Mouse (Mus musculus) left cerebral cortex, adult 11 months (tissue): ENCODE measurements at regions not wholly inside any gene's neighbourhood (a gene's known extent, or its start where the extent isn't known, plus 50 kb on each side); places are given as distances from the start of the nearest gene placed in this dataset.
A peak's percentile ranks its signal among the peaks of the same experiment; 100 is the strongest.
"Not testable (repeated sequence)": the region's sequence is repeated elsewhere in the genome, so short reads cannot be mapped to it uniquely, and the experiment has no call there.

Source experiments
- DNase-seq: peaks from one replicate; pipeline ENCODE4 v3.0.0; 2022; ENCODE audit warnings: low spot score

- DNase-seq: no peak
Observed at GRCm38 (mm10) chr2:109402556-109402955, 122.0 kb upstream of the Mettl15 start.

DNA sequence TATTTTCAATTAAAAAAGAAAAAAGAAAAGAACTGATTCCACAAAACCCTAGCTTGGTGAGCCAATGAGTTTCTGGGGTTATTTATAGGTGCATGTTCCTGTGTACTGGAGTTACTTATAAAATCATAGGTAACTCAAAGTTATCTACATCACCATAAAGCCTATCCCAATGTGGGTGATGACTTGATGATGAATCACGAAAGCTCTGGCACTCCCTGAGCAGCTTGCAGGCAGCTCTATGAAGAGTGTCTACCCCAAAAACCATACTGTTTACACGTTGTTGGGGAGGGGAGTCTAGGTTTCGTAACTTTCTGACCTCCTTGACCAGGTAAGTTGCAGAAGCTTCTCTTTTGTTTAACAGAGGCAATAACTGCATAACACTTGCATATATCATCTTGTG is 123.7 kb upstream of the Mettl15 start:
- DNase-seq: no peak

- DNase-seq: no peak
Observed at GRCm38 (mm10) chr2:109406591-109407079, 126.1 kb upstream of the Mettl15 start.

DNA sequence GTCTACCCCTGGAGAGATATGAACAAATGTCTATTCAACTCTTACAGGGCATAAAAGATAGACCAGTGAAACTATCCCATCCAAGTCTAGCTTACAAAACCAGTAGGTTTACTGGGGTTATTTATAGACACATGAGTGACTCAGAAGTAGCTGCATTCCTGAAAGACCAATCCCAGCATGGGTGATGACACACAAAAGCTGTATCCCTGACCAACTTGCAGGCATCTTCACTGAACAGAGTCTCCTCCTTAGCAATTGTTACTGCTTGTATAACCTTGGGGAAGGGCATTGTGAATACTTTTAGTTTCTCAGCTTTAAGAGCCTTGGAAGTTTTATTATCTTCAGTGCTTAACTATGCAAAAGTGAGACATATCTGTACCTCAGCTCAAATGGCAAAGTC is 139.6 kb upstream of the Mettl15 start:
- DNase-seq: no peak

GRCm38 (mm10) chr2:109431183-109431582 is 150.6 kb upstream of the Mettl15 start:
- DNase-seq: no peak

GRCm38 (mm10) chr2:109442551-109443120 is 162.1 kb upstream of the Mettl15 start:
- DNase-seq: no peak

DNA sequence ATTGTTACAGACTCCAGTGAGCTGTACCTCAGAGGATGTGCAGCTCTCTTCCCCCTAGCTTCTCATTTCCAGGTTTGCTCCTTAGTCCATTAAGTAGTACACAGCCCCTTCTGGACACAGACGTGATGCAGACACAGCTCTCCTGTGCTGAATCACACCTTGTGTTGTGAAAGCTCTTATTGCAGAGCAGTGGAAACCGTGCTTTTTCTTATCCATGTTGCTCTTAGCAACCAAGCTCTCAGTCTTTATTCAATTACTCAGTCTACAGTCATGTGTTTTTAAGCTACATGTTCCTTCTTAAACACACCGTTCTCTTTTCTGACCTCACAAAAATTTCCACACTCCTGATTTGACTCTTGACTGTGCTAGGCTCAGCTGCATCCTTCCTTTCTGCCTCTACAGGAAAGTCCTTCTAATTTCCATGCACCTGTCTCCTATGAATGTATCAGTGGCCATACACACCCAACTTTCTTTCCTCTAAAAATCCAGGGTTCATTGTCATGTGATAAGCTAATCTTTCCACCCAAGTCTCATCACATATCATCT is 163.0 kb upstream of the Mettl15 start:
- no peak for DNase-seq

DNA sequence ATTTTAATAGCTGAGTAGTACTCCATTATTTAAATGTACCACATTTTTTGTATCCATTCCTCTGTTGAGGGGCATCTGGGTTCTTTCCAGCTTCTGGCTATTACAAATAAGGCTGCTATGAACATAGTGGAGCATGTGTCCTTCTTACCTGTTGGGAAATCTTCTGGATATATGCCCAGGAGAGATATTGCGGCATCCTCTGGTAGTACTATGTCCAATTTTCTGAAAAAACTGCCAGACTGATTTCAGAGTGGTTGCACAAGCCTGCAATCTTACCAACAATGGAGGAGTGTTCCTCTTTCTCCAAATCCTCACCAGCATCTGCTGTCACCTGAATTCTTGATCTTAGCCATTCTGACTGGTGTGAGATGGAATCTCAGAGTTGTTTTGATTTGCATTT is 181.7 kb upstream of the Mettl15 start:
- DNase-seq: not testable (repeated sequence)

GRCm38 (mm10) chr2:109484306-109484705 is 190.2 kb upstream of the Bdnf start:
- DNase-seq: no peak

DNA sequence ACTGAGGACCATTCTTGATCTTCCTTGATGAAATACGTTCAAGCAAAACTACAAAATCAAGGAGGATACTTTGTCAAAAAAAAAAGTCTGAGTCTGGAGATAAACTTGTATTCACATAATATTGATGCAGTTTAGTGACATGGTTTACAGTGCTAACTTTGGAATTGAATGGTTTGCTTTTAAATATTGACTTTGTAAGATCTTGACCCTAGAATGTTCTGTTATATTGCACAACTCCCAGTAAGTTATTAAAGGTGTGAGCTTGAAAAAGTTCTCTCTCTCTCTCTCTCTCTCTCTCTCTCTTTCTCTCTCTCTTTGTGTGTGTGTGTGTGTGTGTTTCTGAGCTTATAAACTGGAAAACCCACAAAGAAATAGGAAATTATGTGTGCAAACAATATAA is 186.9 kb upstream of the Bdnf start:
- DNase-seq: no peak

DNA sequence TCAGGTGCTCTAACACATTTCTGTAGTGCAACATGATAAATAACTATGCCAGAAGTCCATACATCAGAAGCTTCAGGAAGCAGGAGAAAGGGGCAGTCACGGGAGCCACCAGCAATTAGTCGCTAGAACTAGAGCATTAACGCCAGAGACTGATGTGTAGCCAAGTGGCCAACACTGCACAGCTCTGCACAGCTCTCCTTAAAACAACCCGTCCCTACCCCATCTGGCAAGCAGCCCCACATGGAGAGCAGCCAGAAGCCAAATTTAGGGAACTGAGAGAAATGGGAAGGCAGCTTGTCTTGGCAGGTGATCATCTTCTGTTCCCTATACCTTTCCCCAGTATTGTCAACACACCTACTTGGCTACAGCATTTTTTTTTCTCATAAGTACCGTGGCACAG is 172.3 kb upstream of the Bdnf start:
- DNase-seq: no peak

- DNase-seq: no peak
Observed at GRCm38 (mm10) chr2:109504906-109505305, 169.6 kb upstream of the Bdnf start.

DNA sequence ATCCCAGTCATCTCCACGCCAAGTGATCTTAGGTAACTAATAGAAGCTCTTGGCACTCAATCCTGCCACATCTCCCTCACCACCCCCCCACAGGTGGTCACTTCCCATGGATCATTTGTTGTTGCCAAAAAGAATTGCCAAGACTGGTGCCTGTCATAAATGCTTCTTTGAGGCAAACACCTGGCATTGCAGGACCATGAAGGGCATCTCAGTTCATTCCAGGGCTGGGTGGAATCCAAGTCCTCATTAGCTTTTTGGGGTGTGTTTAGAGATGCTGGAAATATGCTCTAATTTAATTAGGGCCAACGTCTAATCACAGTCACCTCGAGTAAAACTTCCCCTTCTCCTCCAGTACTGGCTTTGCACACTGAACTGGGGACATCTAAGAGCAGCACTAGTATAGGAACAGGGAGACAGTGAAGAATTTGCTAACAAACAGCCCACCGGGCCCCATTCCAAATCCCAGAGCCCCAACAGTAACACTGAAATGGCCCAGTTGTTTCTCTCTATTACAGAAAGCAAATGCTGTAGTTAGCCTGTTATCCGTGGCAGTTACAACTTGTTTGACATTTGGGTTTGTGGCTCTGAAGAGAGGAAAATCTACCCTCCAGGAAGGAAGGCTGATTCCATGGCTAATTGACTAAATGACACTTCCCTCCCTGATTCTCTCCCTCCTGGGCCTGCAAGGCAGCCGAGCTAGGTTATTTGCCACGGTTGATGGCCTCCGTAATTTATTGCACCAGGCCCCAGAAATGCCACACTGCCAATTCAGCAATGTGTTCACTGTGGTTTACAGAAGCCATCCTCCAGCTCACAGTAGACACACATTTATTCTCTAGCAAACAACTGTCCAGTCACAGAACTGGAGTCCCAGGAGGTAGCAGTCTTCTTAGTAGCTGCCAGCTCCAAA is 164.2 kb upstream of the Bdnf start:
- no peak for DNase-seq

DNA sequence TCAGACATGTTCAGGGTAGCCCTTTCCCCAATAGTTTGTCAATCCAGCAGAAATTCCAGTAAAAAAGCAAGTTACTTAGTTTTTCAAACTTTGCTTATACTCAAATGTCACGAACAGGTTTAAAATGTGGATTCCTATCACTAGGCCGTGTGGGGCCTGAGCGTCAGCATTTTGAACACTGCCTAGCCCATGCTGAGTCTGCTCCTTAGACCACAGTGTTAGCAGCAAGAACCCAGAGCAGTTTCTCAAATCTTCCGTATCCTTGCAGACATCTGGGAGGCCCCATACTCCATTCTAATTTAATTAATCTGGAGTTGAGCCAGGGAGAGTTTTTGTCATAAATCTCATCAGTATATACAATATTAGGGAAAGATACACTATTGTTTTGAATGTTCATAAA is 163.4 kb upstream of the Bdnf start:
- DNase-seq: no peak

DNA sequence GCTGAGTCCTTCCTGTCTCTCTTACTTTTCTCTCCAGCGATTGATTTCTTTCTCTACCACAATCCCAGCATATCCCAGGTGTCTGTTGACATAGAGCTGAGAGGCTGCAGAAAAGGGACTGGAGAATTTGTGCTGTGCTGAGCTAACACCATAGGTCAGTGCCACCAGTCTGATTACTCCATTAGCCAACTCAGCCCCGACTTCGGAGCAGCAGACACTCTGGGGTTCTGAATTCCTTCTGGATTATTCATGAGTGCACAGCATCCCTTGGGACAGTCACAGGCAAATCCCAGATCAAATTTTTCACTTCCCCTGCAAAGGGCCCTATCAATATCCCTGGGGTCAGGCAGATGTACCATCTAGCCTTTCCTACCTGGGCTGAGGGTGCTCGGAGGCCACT is 155.2 kb upstream of the Bdnf start:
- DNase-seq: no peak

GRCm38 (mm10) chr2:109520471-109520870 is 154.0 kb upstream of the Bdnf start:
- DNase-seq: no peak

DNA sequence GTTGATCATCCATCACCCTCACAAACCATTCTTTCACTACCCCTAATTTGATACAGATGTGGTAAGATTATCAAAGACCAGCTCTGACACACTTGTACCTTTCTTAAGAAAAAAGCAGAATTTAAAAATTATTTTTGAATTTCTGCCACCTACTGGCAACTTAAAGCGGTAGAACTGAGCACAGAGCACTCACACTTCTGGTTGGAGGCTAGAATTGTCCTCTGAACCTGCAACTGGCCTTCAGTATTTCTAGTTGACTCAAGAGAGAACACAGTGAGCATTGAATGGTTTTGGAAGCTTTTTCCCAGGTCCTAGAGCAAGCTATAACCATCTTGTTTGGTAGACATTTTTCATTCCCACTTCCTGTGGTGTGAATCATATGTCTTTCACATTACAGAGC is 135.0 kb upstream of the Bdnf start:
- DNase-seq: no peak

DNA sequence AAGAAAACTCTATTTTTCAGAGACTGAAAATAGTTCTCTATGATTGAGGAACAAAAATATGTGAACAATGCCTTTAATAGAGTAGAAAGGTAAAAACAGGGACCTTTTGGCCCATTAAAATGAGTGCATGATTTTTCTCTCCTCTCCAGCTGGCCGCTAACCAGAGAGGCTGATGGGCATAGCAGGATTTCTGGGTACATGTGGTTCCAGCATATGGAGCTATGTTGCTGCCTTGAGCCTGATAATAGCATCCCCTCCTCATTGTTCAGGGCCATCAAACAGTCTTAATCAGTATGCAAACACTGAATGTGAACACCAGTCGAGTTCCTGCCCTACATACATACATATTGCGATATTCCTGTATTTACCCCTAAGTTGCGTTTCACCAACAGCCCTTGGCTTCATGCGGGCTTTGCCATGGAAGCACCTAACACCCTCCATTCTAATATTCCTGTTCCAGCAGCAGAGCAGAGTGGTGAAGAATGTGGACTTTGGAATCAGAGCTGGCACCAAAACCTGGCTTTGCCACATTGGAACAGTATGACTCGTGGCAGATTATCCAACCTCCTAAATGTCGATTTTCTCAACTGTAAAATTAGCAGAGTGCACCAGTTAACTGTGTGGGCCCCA is 127.9 kb upstream of the Bdnf start:
- no peak for DNase-seq

GRCm38 (mm10) chr2:109554644-109555043 is 119.9 kb upstream of the Bdnf start:
- no peak for DNase-seq

DNA sequence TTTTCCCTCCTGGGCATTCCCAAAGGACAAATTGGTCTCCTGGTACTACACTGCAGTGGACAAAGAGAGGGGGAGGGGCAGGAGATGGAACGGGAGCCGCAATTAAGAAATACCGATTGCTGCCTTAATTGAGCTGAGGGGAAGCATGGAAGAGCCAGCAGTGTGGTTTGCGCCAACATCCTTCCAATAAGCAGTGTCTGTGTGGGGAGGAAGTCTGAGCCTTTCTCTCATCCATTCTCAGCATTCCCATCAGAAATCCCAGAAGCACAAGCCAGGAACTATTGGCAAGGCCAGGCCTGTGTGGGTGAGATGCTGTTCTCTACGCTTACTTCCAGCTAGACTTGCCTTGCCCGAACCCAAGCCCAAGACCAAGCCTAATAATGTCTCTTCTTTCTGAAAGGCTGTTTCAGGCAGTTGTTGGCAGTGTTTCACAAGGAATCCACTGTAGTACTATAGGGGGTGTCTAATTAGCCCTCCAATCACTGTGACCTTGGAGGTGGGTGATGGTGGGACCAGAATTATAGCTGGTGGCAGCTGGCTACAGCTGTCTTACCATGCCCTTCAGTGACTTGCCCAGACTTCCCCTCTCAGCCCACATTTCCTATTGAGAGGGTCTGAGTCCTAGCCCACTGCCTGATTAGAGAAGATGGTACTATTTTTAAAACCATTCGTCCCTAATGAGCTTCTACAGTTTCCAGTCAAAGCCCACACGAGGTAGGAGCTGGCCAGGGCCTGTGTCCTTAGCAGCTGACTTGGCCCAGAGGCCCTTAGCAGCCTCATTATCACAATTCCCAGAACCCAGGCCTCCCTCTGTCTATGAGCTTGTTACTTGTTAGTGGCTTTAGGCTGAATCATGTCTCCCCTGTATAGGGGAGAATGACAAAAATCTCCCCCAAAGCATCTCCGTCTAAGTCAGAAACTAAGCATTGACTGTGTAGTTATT is 115.1 kb upstream of the Bdnf start:
- DNase-seq: peak; percentile 7

- no peak for DNase-seq
Observed at GRCm38 (mm10) chr2:109562996-109563395, 111.5 kb upstream of the Bdnf start.

DNA sequence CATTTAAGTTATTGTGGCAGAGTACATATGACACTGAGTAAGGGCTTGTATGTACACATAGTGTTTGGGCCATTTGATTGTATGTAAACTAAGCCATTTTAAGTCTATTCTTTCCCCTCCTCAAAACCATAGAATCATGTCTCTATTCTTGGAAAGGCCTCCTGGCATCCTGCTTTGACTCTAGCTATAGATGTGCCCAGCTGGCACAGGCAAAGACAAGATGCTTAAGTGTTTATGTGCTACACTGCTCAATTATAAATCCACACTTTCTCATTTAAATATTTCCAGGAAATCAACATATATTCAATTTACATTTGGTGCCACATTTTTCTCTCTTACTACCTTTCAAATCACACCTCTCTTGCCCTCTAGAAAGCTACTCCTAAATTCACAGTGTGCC is 97.6 kb upstream of the Bdnf start:
- DNase-seq: no peak
